Mouse (Mus musculus) C2C12 (cell line): Measurements from ENCODE around the gene Ddias. TPM values are rescaled to one million over a fixed set of nuclear protein-coding genes. Genes with fewer than 3 reads are reported as not detected.

Experiments used
- H3K27me3 ChIP-seq: one replicate; pipeline ENCODE4 v1.6.1; 2011; ENCODE audit not compliant: control insufficient read depth, insufficient read depth, insufficient read length
- H3K36me3 ChIP-seq: one replicate; pipeline ENCODE4 v1.6.1; 2011; ENCODE audit not compliant: control insufficient read depth, insufficient read depth
- H3K4me3 ChIP-seq: one replicate; pipeline ENCODE4 v1.5.1; 2011; ENCODE audit warnings: mild to moderate bottlenecking, control low read depth; ENCODE audit not compliant: poor library complexity, insufficient read depth, severe bottlenecking
- H3K79me2 ChIP-seq: one replicate; pipeline ENCODE4 v1.6.1; 2011; ENCODE audit not compliant: control insufficient read depth, insufficient read depth
- H3K79me3 ChIP-seq: one replicate; pipeline ENCODE4 v1.6.1; 2011; ENCODE audit warnings: low read depth, control low read depth
- H3ac ChIP-seq: one replicate; pipeline ENCODE3; 2011; ENCODE audit warnings: low read depth; ENCODE audit not compliant: control insufficient read depth, insufficient read length
- CEBPB ChIP-seq: IDR thresholded peaks from one replicate; pipeline ENCODE4 v1.6.1; 2011; ENCODE audit warnings: low read depth, mild to moderate bottlenecking, control low read depth, moderate library complexity
- CTCF ChIP-seq: IDR thresholded peaks from one replicate; pipeline ENCODE4 v1.5.1; 2011; ENCODE audit not compliant: control insufficient read depth, insufficient read depth, insufficient read length
- FOSL1 ChIP-seq: IDR thresholded peaks from one replicate; pipeline ENCODE4 v1.8.0; 2011; ENCODE audit warnings: mild to moderate bottlenecking, low read length; ENCODE audit not compliant: poor library complexity, insufficient read depth, severe bottlenecking
- MAX ChIP-seq: IDR thresholded peaks from one replicate; pipeline ENCODE4 v1.6.1; 2011; ENCODE audit warnings: mild to moderate bottlenecking, control low read depth
- MYOD1 ChIP-seq: IDR thresholded peaks from one replicate; pipeline ENCODE4 v1.6.1; 2011; ENCODE audit warnings: low read depth; ENCODE audit not compliant: control insufficient read depth, insufficient read length
- MYOG ChIP-seq: IDR thresholded peaks from one replicate; pipeline ENCODE4 v1.6.1; 2011; ENCODE audit not compliant: control insufficient read depth, insufficient read length; ENCODE audit errors: extremely low read depth
- USF1 ChIP-seq: IDR thresholded peaks from one replicate; pipeline ENCODE4 v1.6.1; 2011; ENCODE audit warnings: low read depth, mild to moderate bottlenecking, control low read depth, moderate library complexity
- polyA plus RNA-seq: library from polyadenylated mRNA; unstranded; fragments of >200 nt; fragmentation: generic; extraction: Trizol; gene quantifications from one replicate; pipeline ENCODE4 v1.2.1, GENCODE M21; 2012; ENCODE audit warnings: missing spikeins

The Ddias gene
- polyA plus RNA-seq, 1 experiment: 4.6 TPM

- Histone ChIP-seq H3K27me3 (no peaks in the 10 kb centered on the region), H3K36me3 (no peaks in the 10 kb centered on the region)
- no peak for TF ChIP-seq MYOG
- no peak for TF ChIP-seq CTCF
- TF ChIP-seq USF1: no peak
- no peak for TF ChIP-seq FOSL1
- TF ChIP-seq MAX: no peak
Observed at GRCm38 (mm10) chr7:92827981-92828380, 46.1 kb downstream of the Ddias start.

GRCm38 (mm10) chr7:92826248-92826647, 47.8 kb downstream of the Ddias start:
- TF ChIP-seq USF1: no peak
- TF ChIP-seq FOSL1: no peak
- TF ChIP-seq MYOD1: no peak
- TF ChIP-seq CTCF: no peak
- no peak for TF ChIP-seq MAX
- no peak for TF ChIP-seq CEBPB
- TF ChIP-seq MYOG: no peak
- H3K79me2 ChIP-seq: no peaks in the 10 kb centered on the region
- H3K4me3 ChIP-seq: no peak overlapping the region
- H3K36me3 ChIP-seq: no peaks in the 10 kb centered on the region
- H3K27me3 ChIP-seq: no peaks in the 10 kb centered on the region
- H3ac ChIP-seq: no peak overlapping the region
- H3K79me3 ChIP-seq: no peaks in the 10 kb centered on the region

More at GRCm38 (mm10) chr7:92827981-92828380, 46.1 kb downstream of the Ddias start:
- H3K4me3 ChIP-seq: no peak overlapping the region
- H3K79me3 ChIP-seq: no peaks in the 10 kb centered on the region
- H3K79me2 ChIP-seq: no peaks in the 10 kb centered on the region
- no peak overlapping the region for H3ac ChIP-seq

GRCm38 (mm10) chr7:92822409-92823101, 51.5 kb downstream of the Ddias start:
- H3K27me3 ChIP-seq: no peaks in the 10 kb centered on the region
- no peaks in the 10 kb centered on the region for H3K36me3 ChIP-seq
- H3K4me3 ChIP-seq: no peak overlapping the region
- H3ac ChIP-seq: no peak overlapping the region
- no peaks in the 10 kb centered on the region for H3K79me2 ChIP-seq
- no peaks in the 10 kb centered on the region for H3K79me3 ChIP-seq
- TF ChIP-seq MYOG (no peak), CEBPB (no peak), MAX (no peak), USF1 (no peak), CTCF (no peak), MYOD1 (no peak), FOSL1 (no peak)

GRCm38 (mm10) chr7:92821871-92822270, 52.2 kb downstream of the Ddias start:
- Histone ChIP-seq H3K79me3 (no peaks in the 10 kb centered on the region), H3K36me3 (no peaks in the 10 kb centered on the region), H3K79me2 (no peaks in the 10 kb centered on the region), H3K27me3 (no peaks in the 10 kb centered on the region), H3ac (no peak overlapping the region), H3K4me3 (no peak overlapping the region)
- no peak for TF ChIP-seq MAX
- no peak for TF ChIP-seq CTCF
- TF ChIP-seq USF1: no peak
- TF ChIP-seq FOSL1: no peak
- no peak for TF ChIP-seq MYOD1
- TF ChIP-seq MYOG: no peak
- TF ChIP-seq CEBPB: no peak

- TF ChIP-seq CEBPB (no peak), MYOG (no peak), CTCF (no peak), MAX (no peak), MYOD1 (no peak), USF1 (no peak), FOSL1 (no peak)
- Histone ChIP-seq H3K4me3 (no peak overlapping the region), H3ac (no peak overlapping the region), H3K36me3 (no peaks in the 10 kb centered on the region), H3K79me3 (no peaks in the 10 kb centered on the region), H3K27me3 (no peaks in the 10 kb centered on the region), H3K79me2 (no peaks in the 10 kb centered on the region)
Observed at GRCm38 (mm10) chr7:92820941-92821465, 53.0 kb downstream of the Ddias start.

GRCm38 (mm10) chr7:92820410-92820809, 53.6 kb downstream of the Ddias start:
- Histone ChIP-seq H3K79me3 (no peaks in the 10 kb centered on the region), H3K36me3 (no peaks in the 10 kb centered on the region)

More at GRCm38 (mm10) chr7:92820410-92820809, 53.6 kb downstream of the Ddias start:
- H3K27me3 ChIP-seq: no peaks in the 10 kb centered on the region
- no peak overlapping the region for H3K4me3 ChIP-seq
- H3K79me2 ChIP-seq: no peaks in the 10 kb centered on the region
- TF ChIP-seq MYOD1: no peak
- TF ChIP-seq MAX: no peak
- no peak for TF ChIP-seq FOSL1
- TF ChIP-seq MYOG: no peak
- no peak for TF ChIP-seq CEBPB
- TF ChIP-seq CTCF: no peak
- no peak for TF ChIP-seq USF1
- no peak overlapping the region for H3ac ChIP-seq
